Mouse (Mus musculus): Measurements from ENCODE around the gene Xxylt1.
A peak's percentile ranks its signal among the peaks of the same experiment; 100 is the strongest.

The Xxylt1 gene

GRCm38 (mm10) chr16:30960266-30960665, 121.0 kb downstream of the Xxylt1 start:
- DNase-seq (ENCODE audit: low spot score in 2 of 2) = no peak

DNA sequence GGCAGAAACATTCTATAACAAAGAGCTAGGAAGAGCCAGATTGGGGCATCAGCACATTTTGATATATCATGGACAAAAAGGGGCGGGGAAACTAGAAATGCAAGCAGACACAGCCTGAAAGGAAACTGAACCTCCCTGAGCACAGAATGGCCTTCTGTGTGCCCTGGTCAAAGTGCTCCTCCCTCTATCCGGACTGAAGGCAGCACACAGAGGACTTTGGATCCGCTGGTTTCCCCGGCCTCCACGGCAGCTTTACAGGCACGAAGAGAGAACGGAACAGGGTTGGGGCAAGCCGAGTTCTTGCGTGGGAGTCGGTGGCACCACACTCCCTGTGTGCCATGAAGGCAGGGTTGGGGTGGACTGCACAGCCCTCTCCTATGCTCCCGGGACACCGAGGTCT, 121.5 kb downstream of the Xxylt1 start:
- no peak for DNase-seq (ENCODE audit: low spot score in 2 of 2)

DNA sequence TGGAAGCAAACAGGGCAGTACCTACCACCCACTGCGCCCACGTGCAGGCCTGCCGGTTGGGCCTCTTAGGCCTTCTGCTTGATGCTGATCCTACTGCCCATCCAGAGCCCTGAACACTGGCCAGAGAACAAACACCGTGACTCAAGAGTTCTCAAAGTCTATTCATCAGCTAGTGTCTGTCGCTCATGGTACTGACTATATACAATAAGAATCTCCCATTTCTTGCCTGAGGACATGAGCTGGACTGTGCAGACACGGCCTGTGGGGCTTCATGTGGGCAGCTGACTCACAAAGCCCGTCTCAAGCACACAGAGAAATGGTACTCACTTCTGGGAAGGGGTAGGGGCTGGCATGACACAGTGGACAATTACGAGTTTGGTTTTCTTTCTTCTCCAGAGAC, 125.1 kb downstream of the Xxylt1 start:
- DNase-seq (ENCODE audit: low spot score in 2 of 2) = no peak

GRCm38 (mm10) chr16:30948636-30949035, 132.6 kb downstream of the Xxylt1 start:
- peak; percentile 27 to 62 for DNase-seq (ENCODE audit: low spot score in 2 of 2)

- peak; percentile 25 to 69 for DNase-seq (ENCODE audit: low spot score in 2 of 2)
These were observed 133.0 kb downstream of the Xxylt1 start for GRCm38 (mm10) chr16:30948216-30948615.

DNA sequence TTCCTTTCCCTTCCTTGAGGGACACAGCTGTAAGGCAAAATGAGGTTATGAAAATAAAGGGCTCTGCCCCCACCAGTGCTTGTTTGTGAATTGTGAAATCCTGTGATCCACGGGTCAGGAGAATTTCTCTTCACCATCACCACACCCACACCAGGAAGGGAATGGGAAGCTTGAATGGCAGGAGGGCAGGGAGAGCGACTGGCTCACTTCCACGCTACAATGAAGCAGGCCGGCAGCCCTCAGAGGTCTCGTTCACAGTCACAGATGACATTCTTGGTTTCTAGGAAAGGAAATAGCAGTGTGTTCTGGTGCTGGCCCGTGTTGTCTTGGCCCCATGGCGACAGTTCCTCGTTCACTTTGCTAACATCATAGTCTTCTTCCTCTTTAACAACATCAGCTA, 136.3 kb downstream of the Xxylt1 start:
- no peak for DNase-seq (ENCODE audit: low spot score in 2 of 2)

GRCm38 (mm10) chr16:30943919-30944318, 137.3 kb downstream of the Xxylt1 start:
- DNase-seq (ENCODE audit: low spot score in 2 of 2) = no peak

DNA sequence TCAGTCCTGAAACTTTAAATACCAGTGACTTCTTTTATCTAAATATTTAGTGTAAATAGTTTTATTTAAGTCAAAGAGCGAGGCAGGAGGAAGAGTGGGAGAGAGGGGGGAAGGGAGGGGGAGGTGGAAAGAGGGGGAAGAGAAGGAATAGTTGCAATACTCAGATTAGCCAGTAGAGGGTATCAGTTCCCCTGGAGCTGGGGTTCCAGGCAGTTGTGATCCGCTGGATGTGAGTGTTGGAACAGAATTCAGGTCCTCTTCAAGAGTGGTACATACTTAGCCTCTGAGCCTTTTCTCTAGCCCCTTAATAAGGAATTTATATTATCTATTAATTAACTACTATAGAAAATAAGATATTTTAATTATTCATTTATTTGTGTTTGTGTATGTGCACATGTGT, 140.5 kb downstream of the Xxylt1 start:
- no peak for DNase-seq (ENCODE audit: low spot score in 2 of 2)

GRCm38 (mm10) chr16:30939903-30940302, 141.3 kb downstream of the Xxylt1 start:
- DNase-seq (ENCODE audit: low spot score in 2 of 2) = no peak

DNA sequence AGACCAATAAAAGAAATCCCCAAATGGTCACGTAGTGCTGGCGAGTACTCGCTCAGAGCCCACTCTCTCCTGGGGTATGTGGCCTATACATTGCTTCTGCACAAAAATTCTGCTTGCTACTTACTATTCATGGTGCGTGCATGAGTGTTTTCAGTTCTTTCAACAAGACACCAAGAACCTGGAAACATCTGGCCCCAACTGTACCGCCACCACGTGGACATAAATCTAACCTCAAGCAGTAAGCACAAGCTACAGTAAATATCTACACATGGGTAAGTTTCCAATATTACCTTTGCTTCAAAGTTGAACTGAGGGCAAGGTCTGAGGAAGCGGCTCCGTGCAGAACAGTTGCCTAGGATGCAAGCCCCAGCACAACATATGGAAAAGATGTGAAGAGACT, 142.0 kb downstream of the Xxylt1 start:
- DNase-seq (ENCODE audit: low spot score in 2 of 2) = no peak

DNA sequence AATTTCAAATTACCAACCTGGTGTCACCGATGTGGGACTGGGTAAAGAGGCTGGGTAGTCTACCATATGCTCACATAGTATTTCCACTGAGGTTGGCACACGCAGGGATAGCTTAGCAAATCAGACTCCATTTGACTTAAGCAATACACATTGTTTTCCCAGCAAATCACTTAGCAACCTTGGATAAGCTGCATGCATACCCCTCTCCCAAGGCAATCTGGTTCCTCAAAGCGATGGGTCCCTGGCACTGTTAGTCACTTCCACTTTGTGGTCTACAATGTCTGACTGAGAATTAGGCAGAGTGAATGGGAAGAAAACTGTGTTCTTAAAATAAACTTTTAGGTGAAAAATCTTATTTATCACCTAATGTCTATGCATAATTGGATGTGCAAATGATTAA, 142.6 kb downstream of the Xxylt1 start:
- DNase-seq (ENCODE audit: low spot score in 2 of 2) = no peak

DNA sequence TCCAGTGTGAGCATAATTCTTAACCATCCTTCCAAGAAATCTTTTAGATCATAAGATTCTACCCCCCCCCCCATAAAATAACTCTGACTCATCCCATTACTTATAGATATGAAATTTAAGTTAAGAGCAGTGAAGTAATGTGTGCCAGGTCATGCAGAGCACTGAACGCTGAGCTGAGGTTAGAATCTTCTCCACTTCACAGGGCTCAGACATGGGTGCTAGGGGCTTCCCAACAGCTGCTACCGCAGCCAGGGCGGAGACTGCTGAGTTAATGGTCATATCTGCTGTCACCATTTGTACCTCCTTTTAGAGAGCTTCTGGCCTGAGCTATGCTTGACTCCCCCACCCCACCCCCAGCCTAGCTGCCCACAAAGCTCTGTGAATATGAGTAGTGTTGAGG, 143.6 kb downstream of the Xxylt1 start:
- DNase-seq (ENCODE audit: low spot score in 2 of 2) = no peak

DNA sequence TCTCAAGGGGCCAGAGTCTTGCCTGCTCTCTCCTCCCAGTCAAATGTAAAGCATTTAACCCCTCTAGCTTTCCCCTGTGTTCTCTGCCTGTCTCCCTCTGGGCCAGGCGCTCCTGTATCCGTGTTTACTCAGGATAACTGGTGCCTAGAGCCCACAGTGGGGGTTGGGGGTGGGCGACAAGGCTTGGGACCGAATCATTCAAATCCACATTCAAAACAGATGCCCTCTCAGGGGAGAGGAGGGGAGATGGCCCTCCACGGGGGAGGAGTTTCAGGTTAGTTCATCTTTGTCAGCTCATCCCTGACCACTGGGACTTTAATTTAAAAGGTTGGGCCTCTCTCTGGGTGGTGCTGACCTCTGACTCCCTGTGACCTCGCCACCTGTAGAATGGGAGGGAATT, 144.8 kb downstream of the Xxylt1 start:
- DNase-seq (ENCODE audit: low spot score in 2 of 2) = no peak

DNA sequence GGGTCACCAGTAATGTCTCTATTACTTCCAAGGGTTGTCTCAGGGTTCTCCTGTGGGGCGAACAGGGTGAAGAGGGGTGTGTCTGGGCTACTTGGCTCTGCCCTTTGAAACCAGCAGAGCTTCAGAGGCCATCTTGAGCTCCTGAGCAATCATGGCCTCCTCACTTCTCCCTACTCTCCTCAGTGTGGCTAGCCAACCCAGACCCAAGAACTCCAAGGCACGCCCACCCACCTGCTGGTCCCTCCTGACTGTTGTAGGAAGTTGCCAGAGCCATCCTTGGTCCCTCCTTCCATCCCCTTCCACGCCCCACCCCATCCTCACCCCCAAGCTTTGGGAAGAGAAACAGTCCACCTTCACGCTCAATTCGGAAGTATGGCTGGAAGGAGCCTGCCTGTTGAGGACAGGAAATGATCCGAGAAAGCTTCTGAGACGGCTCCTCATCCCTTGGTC, 145.2 kb downstream of the Xxylt1 start:
- no peak for DNase-seq (ENCODE audit: low spot score in 2 of 2)

DNA sequence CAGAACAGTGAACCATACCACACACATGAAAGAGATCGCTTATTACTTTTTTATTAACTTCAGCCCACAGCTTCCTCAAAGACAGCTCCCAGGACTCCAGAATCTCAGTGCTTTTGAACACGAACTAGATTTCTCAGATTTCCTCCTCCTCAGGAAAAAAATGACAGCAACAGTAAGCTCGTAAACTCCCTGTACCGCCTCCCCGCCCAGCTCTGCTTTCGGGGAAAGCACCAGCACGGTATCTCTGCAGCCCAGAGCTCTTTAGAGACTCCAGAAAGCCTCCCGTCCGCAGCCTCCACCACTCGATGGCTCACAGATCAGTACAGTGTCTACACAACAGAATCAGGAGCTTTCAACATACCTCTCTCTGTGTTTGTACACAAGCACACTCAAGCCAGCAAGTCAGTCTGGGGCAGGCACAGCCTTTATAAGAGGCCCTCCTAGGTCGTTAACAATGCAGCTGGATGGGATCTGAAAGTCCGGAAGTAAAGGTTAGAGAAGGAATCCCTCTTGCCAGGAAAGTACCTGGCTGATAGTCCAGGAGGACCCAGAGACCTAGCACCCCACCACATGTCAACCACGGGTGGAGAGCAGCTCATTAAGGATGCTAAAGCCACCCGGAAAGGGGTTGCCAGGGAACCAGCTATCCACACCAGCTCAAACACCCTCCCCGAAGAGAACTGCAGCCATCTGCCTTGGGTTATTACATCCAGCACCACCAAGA, 146.1 kb downstream of the Xxylt1 start:
- DNase-seq (ENCODE audit: low spot score in 2 of 2) = no peak

- no peak for DNase-seq (ENCODE audit: low spot score in 2 of 2)
These were observed 146.9 kb downstream of the Xxylt1 start for GRCm38 (mm10) chr16:30934205-30934780.

DNA sequence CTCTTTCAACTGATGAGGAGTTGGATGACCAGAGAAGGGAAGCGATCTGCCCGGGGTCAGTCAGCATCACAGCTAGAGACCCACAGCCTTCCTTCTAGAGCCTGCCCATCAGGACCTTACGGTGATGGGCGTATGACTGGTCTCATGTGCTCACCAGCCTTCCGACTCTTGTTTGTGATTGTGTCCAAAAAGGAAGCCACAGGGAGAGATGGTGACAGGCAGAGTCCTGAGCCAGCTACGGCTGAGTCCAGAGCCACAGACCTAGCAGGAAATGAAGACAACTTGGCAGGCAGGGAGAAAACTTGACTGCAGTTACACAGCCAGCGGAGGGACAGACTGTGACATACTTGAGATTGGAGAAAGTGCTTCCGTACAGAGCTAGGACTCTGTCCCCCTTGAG, 147.9 kb downstream of the Xxylt1 start:
- no peak for DNase-seq (ENCODE audit: low spot score in 2 of 2)

GRCm38 (mm10) chr16:30932791-30933190, 148.4 kb downstream of the Xxylt1 start:
- DNase-seq (ENCODE audit: low spot score in 2 of 2) = no peak

DNA sequence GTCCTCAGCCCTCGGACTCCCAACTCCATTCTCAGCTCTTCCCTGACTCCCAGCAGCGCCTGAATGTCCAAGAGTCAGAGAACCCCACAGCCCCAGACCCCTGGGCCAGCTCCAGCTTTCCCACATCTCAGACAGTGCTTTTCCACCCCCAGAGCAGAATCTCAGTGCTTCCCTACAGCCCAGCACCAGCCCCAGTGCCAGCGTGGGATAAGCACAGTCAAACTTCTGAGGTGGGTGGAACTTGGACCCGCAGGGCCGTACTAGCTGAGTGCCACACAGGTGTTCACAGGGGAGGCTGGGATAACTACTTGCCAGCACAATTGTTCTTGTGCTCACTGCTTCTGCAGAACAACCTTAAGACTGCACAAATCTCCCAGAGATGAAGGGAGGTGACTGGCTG, 149.0 kb downstream of the Xxylt1 start:
- no peak for DNase-seq (ENCODE audit: low spot score in 2 of 2)

GRCm38 (mm10) chr16:30929165-30929564, 152.1 kb downstream of the Xxylt1 start:
- DNase-seq (ENCODE audit: low spot score in 2 of 2) = peak; percentile 45 to 65

GRCm38 (mm10) chr16:30928076-30928750, 153.0 kb downstream of the Xxylt1 start:
- DNase-seq (ENCODE audit: low spot score in 2 of 2) = no peak

GRCm38 (mm10) chr16:30925496-30925895, 155.7 kb downstream of the Xxylt1 start:
- DNase-seq (ENCODE audit: low spot score in 2 of 2) = no peak

DNA sequence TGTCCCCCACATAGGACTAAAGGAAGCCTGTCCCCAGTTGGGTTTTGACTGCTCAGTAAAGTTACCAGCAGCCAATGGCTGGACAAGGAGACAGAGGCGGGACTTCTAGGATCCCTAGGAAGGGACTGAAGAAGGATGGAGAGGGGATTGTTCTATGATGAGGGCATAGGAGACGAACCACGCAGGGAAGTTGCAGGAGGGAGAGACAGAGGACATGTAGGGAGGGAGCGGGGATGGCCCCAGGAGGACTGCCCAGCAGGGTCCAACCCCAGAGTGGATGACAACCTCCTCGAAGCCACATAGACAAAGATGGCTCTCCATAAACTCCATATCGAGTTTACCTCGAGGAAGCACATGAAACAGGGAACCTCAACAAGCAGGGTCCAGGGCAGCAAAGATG, 157.3 kb downstream of the Xxylt1 start:
- DNase-seq (ENCODE audit: low spot score in 2 of 2) = no peak

Measured in frontal cortex, postnatal 36 days (tissue).